In the genomic region with DNA sequence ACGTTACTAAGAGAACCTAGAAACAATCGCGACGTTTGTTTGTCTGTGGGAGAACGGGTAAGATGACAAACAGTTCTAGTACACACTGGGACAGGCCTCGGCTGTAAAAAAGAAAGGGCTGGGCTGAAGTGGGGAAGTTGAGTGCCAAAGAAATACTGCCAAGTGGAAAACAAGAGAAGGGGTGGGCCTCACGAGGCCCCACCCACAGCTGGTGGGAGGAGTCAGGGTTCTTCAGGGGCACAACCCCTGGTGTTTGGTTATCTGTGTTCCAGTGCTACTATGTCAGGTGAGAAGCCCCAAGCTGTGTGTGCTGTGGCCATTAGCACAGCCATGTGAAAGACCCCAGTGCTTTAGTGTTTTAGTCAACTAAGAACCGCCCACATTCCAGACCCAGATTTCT, we compare ENCODE assay signal across 14 mouse cellular contexts. TPM values are rescaled to one million over a fixed set of nuclear protein-coding genes. Genes with fewer than 3 reads are reported as not detected.
DNase-seq lines count a peak whose midpoint lies in the region; ATAC-seq and TF ChIP-seq lines count a peak whose summit lies in the region.
"Had no signal": no experiment of that assay in that cellular context is flagged by ENCODE, and none has a peak within 500 bp of the region (broad histone marks: within the 10 kb centered on the region; RNA-seq: fewer than 3 reads in every experiment).

No protein-coding gene starts in this region.

- H3K27ac ChIP-seq in lung, postnatal 0 days (ENCODE audit: low read length), result peak overlapping the region; percentile 55; the same call in 1 of the 2 replicates
- H3K27ac ChIP-seq: macrophage had no signal

- H3K9ac ChIP-seq in lung, postnatal 0 days (replicated peaks; ENCODE audit: low read depth), result no peak overlapping the region

- no peaks in the 10 kb centered on the region for H3K4me1 ChIP-seq in lung, adult 2 months (ENCODE audit: control insufficient read depth, insufficient read depth, low read length)
- H3K4me1 ChIP-seq in lung, postnatal 0 days (ENCODE audit: insufficient read depth, low read depth, low read length), result no peaks in the 10 kb centered on the region; the same call in 1 of the 2 replicates

- peak; percentile 28 to 31 for DNase-seq in heart, adult 18-20 months
- DNase-seq in heart, postnatal 25 days (ENCODE audit: low spot score), result no peak
- DNase-seq in lung, adult 18-20 months, result peak; percentile 72 to 81
- DNase-seq in lung, adult 2 months, result no peak
- DNase-seq in lung, postnatal 0 days (ENCODE audit: low spot score), result peak; percentile 63
- DNase-seq in gastrocnemius, postnatal 14 days, result no peak
- no peak for DNase-seq in cerebellum, adult 8-10 months
- no peak for DNase-seq in thymus, postnatal 25 days
- DNase-seq: adrenal gland, adult 8-10 months; cerebellum, postnatal 36 days; kidney, adult 8-10 months; layer of hippocampus, adult 9-11 months; left cerebral cortex, postnatal 4 days had no signal

- WGBS in lung, adult 2 months, result 47% methylated on average over 8 of the region's 8 CpGs
- 44% methylated on average over 8 of the region's 8 CpGs for whole genome bisulfite sequencing in lung, postnatal 0 days

- peak; percentile 82 for ATAC-seq in lung, postnatal 0 days

- no peak overlapping the region for H3K4me3 ChIP-seq in lung, adult 2 months (replicated peaks; ENCODE audit: extremely low read depth, low read depth, low read length)
- no peak overlapping the region for H3K4me3 ChIP-seq in lung, postnatal 0 days (ENCODE audit: low read depth, low read length)

- no peak for TF ChIP-seq CTCF in lung, adult 2 months (IDR thresholded peaks at IDR 0.05; ENCODE audit: insufficient read depth, low read length)
- TF ChIP-seq CTCF in lung, postnatal 0 days (IDR thresholded peaks at IDR 0.05), result no peak

- TF ChIP-seq POLR2A in lung, adult 2 months (IDR thresholded peaks at IDR 0.05; ENCODE audit: borderline replicate concordance, extremely low read depth, low read depth, low read length), result no peak

- H3K36me3 ChIP-seq in lung, postnatal 0 days (ENCODE audit: insufficient read depth, low read length), result no peaks in the 10 kb centered on the region

- H3K27me3 ChIP-seq in lung, postnatal 0 days (replicated peaks; ENCODE audit: insufficient read depth, low read length), result no peaks in the 10 kb centered on the region

- no peak; the same call in 1 of the 2 replicates for TF ChIP-seq EP300 in lung, postnatal 0 days (IDR thresholded peaks at IDR 0.05)

- intact Hi-C loops in heart, postnatal 25 days (cut with DNase I), result no loop called here
- intact Hi-C loops in gastrocnemius, postnatal 14 days (cut with DNase I; ENCODE audit: low total_unique reads), result no loop called here

- no peaks in the 10 kb centered on the region for H3K9me3 ChIP-seq in lung, postnatal 0 days (ENCODE audit: low read length)

- H3K4me2 ChIP-seq in lung, postnatal 0 days (replicated peaks; ENCODE audit: low read depth, low read length), result no peak overlapping the region

RNA-seq across cellular contexts. Expression of a gene that starts 22.4 kb away (rescaled TPM):
- 10 to 100 TPM; 11.7 to 15.8 TPM for total RNA-seq in heart, adult 18-20 months (2021)
- total RNA-seq in heart, postnatal 25 days (2021), result 10 to 100 TPM; 17.4 to 24.9 TPM
- polyA plus RNA-seq in lung, adult 2 months (2012; rRNA removed), result 7.2 and 8.6 TPM in 2 replicates
- 6.5 and 7.9 TPM in 2 replicates for polyA plus RNA-seq in lung, postnatal 0 days (2015; fragmentation: Nextera tagmentation; extraction: Ambion mirVana)
- 1 to 10 TPM; 2.2 to 2.4 TPM for total RNA-seq in gastrocnemius, postnatal 14 days (2021)

Comparison
In these comparisons a context has a peak if more than half of its experiments do, and no peak if none do; other contexts are left out.
1. DNase-seq: peak in heart, adult 18-20 months (2 of 2), lung, adult 18-20 months (2 of 2) and lung, postnatal 0 days (single experiment); none in heart, postnatal 25 days (single experiment), lung, adult 2 months (single experiment), gastrocnemius, postnatal 14 days (single experiment), cerebellum, adult 8-10 months (single experiment) and thymus, postnatal 25 days (single experiment).